Mouse (Mus musculus) ES-Bruce4 (cell line): ENCODE measurements around the gene Nectin2.

ENCODE experiments used
- CTCF ChIP-seq: IDR thresholded peaks from one replicate; pipeline ENCODE4 v1.8.1; 2011; ENCODE audit warnings: low read depth, low read length
- EP300 ChIP-seq: IDR thresholded peaks from 2 replicates; pipeline ENCODE4 v1.6.1; 2011; ENCODE audit warnings: low read depth, low read length; ENCODE audit not compliant: insufficient read depth
- POLR2A ChIP-seq: IDR thresholded peaks from one replicate; pipeline ENCODE4 v1.8.1; 2011; ENCODE audit warnings: low read length; ENCODE audit not compliant: insufficient read depth

- TF ChIP-seq CTCF (no peak), POLR2A (no peak), EP300 (no peak)
These were observed 35.7 kb upstream of the Nectin2 start for GRCm38 (mm10) chr7:19785874-19786458.
